Mouse (Mus musculus) stomach, postnatal 0 days (tissue): ENCODE measurements around the gene Meis1.

ENCODE experiments used
- CTCF ChIP-seq: IDR thresholded peaks from 2 replicates; pipeline ENCODE4 v1.5.1; 2016; ENCODE audit warnings: antibody characterized with exemption, low read depth, mild to moderate bottlenecking, moderate library complexity
- EP300 ChIP-seq: optimal IDR thresholded peaks from 2 replicates; pipeline ENCODE3; 2016; ENCODE audit warnings: antibody characterized with exemption

- TF ChIP-seq CTCF (no peak), EP300 (no peak)
Observed at GRCm38 (mm10) chr11:19067334-19067733, 48.5 kb upstream of the Meis1 start.
